Mouse (Mus musculus) spleen, postnatal 10 days (tissue): ENCODE results near the gene Mss51.
A peak's percentile ranks its signal among the peaks of the same experiment; 100 is the strongest.

ENCODE experiments used
- DNase-seq, 2 experiments: peaks; one replicate each; pipeline ENCODE4 v3.0.0; 2021 to 2022; ENCODE audit warnings: low spot score in 2 of 2

The Mss51 gene

DNA sequence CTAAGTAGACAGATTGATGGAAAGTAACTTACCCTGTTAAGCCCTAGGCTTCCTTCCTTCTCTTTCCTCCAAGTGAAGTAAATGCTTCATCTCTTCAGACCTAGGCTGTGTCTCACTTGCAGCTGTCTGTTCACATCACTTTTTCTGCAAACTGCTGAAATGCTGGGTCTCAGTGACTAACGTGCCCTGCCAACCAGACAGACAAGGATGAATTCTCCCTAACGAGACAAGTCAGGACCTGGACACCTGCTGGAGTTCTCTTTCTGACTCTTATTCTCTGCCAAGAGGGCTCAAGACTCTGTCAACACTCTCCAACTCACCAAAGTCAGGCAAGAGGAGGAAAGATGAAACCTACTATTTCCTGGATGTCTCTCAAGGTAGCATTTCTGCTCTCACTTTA lies at the start of gene Mss51:
Gene Mss51, minus strand, starts transcription at position 299 of the 400 bp plus-strand sequence.
- DNase-seq = no peak

DNA sequence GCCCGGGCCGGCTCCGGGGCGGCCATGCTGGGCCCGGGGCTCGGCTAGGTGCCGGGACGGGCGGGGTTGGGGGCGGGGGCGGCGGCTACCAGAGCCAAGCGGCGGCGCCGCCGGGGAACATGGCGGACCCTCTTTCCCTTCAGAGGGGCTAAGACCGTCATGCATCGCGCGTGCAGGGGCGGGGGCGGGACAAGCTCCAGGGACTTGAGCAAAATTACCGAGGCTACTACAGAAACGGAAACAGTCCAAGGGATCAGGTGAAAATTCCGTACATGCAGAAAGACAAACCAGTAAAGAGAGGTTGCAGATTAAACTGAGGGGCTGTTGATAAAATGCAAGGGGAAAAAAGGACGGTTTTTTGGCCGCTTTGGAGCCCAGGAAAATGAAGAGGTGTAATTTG lies 49.7 kb upstream of the Mss51 start, which contains the start of gene Ppp3cb:
Gene Ppp3cb, minus strand, starts transcription at position 159 of the 400 bp plus-strand sequence.
- peak in 1 of 2 experiments; percentile 86 for DNase-seq

DNA sequence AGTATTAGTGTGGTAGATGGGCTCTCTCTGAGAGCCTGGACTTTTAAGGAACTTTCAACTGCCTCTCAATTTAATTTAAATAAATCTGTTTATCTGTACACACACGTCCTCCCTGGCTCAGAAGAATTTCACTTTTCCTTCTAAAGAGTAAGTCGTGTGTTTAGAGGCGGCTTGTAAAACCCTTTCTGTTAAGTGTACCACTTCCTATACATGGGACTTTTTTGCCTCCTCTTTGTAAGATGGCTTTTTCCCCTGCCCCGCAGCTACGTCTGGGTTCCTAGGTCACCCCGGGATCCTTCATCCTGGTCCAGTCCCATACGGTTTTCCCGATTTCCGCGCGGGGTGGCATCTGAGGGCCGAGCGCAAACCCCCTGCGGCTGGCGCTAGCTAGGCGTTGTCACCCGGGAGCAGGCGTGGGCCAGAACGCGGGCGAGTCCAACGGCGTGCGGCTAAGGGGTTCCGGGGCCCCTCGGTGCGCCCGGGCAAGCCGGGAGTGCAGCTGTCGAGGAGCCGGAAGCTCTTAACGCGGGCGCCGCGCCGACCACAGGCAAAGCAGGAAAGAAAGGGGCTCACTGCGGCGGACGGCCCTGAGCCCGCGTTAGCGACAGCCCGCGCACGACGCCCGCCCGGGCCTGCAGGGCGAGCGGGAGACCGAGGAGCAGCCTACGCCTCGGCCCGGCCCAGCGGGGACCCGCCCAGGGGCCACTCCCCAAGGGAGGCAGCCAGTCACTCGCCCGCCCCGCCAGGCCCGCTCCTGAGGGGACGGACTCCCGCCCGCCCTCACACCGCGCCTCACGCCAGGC lies 49.0 kb upstream of the Mss51 start:
- DNase-seq = peak; percentile 92 to 93

DNA sequence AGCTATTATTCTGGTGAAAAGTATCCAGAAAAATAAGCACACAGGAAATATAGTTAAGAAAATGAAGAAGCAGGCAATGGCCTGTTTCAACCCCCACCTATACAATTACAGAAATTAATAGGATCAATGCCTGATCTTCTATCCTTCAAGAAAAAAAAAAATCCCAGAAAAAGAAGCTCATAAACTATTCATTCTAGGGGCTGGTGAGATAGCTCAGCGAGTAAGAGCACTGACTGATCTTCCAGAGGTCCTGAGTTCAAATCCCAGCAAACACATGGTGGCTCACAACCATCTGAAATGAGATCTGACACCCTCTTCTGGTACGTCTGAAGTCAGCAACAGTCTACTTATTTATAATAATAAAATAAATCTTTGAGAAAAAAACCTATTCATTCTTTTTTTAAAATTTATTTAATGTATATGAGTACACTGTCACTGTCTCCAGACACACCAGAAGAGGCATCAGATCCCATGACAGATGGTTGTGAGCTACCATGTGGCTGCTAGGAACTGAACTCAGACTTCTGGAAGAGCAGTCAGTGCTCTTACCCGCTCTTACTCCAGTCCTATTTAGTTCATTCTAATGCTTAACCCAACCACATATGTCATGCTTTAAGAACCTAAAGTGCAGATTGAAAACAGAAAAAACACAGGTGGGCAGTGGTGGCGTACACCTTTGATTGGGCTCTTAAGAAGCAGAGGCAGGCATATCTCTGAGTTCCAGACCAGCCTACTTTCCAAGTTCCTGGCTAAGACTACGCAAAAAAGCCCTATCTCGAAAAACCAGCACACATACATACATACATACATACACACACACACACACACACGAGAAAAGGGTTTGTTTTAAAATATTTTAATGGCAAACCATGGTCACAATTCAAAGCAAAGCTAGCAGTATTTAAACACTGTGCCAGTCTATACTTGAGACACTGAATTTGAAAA lies 48.0 kb upstream of the Mss51 start:
- DNase-seq = peak; percentile 22 to 43

DNA sequence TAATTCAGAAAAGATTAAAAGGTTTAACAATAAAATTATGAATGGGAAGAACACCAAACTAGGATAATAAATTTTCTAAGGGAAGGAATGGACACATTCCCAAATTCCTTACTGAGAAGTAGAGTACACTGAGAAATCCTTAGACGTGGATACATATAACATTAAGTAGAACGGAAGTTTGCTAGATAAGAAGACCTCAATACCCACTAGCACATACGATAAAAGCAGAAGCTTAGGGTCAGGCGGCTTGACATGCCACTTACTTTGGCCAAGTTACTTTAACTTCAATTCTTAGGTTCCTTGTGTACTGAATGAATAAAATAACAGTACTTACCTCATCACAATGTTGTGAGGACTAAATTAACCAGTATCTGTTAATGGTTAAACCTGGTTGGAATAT lies 32.9 kb upstream of the Mss51 start:
- DNase-seq = no peak

DNA sequence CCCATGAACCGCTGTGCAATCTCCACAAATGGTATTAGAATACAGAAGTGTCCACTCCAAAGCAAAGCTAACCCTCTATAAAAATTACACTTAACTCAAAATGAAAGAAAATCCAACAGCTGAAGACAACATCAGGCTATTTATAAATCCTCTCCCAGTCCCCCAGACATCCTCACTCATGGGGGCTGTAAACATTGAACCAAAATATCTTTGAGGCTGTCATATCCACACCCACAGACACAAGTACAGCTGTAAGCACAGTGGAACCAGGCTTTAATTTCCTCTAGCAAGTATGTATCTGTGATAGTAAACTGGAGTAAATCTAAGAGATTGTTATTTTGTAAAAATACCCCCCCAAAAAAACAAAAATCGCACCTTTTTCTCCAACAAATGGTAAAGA lies 23.5 kb upstream of the Mss51 start:
- DNase-seq = no peak

DNA sequence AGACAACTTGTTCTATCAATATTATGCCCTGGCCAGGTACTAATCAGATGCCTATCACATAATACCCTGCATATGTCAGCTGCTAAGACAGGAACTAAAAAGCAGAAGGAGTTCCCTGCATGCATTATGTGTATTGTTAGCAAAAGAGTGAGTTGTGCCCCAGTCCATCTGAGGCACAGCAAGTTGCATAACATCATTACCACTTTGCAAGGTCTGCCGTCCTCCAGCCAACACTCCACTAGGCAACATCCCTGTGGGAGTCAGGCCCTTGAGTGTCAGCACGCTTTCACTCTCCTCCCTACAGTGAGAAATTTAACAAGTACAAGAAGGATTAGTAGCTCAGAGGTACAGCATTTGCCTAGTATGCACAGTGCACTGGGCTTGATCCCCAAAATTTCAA lies 11.7 kb upstream of the Mss51 start:
- DNase-seq = no peak

DNA sequence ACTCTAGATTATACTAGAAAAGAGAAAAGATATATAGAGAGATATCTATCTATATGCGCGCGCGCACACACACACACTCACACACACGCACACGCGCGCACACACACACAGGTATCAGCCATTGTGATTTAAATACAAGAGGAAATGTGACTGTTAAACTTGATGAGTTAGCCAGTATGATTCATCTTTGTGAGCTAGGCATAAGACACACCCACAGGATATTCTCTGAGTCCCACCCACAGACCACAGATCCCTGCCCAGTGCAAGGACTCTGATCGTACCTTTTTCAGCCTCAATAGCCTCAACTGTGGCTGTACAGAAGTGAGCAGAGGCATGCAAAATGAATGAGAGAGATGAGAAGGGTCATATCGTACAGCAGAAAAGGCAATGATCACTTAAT lies 6.3 kb upstream of the Mss51 start:
- DNase-seq = no peak

DNA sequence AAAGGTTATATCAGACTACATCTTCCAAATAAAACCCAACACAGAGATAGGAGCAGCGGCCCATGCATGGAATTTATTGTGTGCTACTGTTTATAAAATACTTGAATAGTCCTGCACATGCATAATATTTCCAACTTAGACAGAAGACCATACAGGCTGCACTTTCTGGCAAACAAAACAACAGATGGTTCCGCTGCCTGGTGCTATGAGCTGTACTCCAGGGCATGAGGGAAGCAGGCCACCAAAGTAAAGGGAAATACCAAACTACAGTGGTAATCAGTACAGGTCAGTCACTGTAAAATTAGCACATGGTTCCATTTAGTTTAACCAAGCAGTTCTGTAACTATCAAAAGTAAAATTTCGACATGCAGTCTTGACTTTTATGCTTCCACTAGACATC lies 3.3 kb upstream of the Mss51 start:
- no peak for DNase-seq

DNA sequence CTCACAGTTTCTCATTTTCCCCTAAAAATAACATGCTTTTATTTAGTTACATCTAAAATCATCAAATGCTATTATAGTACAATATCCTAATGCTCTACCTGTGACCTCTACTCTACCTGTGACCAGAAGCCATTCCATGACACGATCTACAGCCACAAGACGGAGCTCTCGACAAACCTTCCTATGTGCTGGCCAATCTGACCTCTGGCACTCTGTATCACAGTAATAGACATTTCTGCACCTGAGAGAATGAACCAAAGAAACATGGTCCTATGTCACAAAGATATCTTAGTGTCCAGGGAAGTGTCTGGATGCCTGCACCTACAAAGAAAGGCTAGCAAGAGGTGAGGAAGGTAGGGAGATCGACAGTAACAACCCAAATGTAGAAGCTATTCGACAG lies 10.7 kb downstream of the Mss51 start:
- DNase-seq = no peak

DNA sequence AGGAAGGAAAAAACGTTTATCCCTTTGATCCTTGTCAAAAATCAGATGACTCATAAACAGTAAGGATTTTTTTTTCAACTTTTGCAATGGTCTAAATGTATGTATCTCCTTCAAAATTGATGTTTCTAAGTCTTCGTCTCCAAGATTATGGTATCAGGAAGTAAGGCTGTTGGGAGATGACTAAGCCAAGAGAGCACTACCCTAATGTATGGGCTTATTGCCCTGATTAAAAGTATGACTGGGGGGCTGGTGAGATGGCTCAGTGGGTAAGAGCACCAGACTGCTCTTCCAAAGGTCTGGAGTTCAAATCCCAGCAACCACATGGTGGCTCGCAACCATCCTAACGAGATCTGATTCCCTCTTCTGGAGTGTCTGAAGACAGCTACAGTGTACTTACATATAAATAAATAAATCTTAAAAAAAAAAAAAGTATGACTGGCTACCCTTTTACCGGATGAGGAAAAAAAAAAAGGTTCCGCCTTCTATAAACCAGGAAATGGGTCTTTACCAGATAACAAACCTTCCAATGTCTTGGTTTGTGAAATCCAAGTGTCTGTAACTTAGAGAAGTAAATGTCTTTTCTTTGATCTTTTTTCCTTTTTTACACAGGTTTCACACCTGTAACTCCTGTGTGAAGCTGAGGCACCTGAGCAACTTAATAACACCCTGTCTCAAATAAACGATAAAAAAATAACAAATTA lies 14.5 kb downstream of the Mss51 start:
- no peak for DNase-seq

DNA sequence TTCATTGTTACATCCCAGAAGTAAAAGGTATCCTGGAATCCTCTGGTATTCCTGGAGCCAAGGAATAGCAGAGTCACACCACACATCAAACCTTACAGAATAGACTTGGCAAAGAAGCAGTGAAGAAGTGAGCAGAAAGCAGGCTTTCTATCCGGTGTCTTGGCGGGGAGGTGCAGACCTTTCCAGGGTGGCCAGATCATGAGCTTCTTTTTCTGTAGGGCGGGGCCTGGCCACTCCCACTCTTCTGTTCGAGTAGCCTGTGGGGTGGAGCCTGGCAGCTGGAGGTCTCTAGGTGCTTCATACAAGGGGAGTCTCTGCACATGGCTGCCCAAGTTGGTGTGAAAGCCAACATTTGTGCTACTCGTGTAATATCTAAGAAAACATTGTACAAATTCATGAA lies 15.5 kb downstream of the Mss51 start:
- peak; percentile 15 to 66 for DNase-seq

DNA sequence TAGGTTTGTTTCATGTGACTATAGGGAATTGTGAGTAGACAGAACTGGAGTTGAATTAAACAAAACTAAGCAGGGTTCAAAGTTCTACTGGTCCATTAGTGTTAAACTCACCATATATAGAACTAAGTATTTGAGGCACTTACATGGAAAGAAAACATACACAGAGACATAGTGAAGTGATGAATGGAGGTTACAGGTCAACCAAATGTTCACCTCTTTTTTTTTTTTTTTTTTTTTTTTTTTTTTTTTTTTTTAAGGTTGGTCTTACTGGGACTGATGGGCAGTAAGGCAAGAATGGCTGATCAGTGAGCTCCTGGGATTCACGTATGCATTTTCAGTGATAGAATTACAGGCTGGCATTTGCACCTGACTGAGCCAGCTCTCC lies 16.5 kb downstream of the Mss51 start:
- no peak for DNase-seq

DNA sequence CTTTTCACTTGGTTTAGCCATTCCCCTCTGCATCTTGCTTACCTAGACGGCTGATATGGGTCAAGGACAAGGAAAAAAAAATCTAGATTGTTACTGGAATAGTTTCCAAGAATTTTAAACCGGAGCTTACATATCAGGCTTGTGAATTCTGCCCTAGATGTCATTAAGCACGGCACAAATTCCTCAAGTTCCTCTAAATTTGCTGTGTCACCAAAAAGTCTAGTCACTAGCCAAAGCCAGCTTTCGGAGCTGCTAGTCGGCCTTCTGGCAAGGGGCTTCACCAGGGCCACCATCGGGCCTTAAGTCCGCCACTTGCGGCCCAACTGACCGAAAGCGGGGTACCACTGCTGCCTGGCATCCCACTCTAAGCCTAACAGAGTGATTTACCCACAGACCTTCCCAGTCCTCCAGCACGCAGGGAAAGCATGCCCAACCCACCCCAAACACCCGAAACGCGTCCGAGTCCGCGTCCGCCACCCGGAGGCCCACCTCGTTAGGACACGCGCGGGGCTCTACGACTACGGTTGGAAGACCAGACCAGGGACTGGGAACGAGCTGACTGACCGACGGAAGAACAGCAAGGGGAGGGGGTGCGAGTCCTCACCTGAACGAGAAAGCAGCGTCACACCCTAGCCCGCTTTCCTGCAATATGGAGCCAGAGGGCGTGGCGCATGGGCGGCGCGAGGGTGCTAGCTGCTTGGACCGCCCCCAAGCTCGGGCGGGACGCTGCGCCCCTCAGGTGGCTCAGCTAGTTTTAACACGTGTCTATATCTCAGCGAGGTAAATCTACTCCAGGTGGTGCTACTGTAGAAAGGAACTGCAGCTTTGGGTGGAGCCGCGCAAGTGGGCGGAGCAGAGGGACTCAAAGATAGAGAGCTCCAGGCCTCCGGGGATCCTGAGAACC lies 17.2 kb downstream of the Mss51 start, which contains the start of gene Anxa7:
Gene Anxa7, minus strand, starts transcription at position 843 of the 904 bp plus-strand sequence.
- peak; percentile 81 to 82 for DNase-seq

DNA sequence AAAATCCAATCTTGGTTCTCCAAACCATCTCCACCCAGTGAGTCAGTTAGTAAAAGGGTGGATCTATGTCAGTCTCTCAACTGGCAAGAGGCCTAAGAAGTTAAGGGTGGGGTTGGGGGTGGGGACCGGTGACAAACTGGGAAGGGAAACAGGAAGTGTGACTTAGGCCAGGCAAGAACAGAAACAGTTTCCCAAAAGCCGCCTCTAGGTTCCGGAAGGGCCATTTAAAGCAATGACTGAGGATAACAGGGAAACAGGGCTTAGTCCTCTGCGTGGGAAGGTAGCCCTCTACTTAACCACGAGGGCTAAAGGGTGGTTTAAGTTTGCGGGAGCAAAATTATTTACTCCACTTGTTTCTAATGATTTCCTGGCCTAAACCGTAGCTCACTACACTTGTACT lies 17.9 kb downstream of the Mss51 start:
- peak; percentile 46 to 47 for DNase-seq

DNA sequence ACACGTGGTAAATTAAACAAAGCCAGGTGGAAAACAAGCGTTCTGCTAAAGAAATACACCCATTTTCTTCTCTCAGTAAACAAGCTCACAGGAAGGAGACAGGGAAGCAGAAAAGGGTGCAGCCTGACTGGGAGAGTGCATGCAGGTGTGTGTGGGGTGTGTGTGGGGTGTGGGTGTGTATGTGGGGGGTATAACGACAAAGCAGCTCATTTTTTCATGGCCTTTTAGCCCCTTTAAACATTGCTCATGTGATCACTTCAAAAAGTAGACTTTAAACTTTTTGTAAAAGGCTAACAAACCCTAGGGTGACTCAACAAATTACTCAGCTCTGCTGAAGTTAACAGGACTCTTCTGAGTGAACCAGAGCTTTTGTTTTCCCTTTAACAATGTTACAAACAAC lies 18.3 kb downstream of the Mss51 start:
- DNase-seq = no peak

DNA sequence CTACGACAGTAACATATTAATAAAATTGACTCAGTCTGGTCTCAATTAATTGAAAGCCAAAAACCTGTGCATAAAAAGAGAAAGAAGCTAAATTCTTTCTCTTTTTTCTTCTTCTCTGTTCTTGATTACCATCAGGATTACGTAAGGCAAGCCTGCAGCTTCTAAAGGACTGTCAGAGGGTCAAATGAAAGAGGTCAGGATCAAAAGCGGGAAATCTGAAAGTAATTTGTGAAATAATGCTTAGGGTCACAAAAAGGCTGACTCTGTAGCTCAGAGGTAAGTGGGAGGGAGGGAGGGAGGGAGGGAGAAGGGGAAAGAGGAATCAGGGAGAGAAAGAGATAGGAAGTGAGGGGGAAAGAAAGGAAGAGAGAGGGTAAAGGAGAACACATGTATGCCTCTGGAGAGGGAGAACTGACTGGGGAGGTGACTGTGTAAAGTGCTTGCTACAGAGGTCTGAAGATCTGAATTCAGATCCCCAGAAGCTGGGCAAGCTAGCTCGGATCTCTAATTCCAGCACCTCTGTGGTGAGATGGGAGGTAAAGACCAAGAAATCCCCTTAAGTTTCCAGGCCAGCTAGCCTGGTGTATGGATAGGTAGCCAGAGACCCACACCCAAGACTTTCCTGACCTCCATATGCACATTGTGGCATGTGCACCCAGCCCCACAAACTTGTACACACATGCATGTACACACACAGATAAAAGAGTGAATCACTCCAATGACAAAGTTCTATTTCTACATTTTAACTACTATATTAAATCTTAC lies 19.3 kb downstream of the Mss51 start:
- no peak for DNase-seq

DNA sequence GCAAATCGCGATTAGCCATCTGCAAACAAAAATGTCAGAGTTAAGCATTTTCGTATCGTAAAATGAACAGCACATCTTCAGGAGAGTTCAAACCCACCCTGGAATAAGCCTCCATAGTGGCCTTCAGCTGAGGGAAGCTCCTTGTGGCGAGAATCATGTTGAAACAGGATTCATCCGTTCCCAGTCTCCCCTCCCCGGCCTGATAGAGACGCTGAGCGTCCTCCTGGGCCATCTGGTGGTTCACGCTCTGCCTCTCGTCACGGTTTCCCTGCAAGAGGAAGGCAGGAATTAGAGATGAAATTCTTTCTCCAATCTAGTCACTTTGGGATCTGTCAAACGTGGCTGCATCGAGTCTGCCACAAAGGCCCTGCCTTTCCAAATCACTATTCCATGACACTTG lies 36.5 kb downstream of the Mss51 start:
- DNase-seq = no peak

DNA sequence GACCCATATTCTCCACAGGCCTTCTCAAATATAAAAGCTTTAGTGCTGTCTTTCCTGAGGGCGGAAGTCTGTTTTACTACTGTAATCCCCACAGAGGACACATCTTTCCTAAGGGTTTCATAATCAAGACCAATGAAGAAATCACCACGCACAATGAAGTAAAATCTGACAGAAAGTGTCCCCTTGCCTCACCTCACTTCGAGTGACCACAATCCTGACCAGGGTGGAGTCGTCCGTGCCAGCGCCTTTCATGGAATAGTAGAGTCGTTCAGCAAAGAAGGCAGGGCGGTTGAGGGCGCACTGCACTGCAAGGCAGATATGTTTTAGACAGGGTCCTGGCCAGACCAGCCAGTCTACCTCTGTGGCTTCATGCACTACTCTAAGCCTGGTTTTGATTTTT lies 38.3 kb downstream of the Mss51 start:
- DNase-seq = no peak

DNA sequence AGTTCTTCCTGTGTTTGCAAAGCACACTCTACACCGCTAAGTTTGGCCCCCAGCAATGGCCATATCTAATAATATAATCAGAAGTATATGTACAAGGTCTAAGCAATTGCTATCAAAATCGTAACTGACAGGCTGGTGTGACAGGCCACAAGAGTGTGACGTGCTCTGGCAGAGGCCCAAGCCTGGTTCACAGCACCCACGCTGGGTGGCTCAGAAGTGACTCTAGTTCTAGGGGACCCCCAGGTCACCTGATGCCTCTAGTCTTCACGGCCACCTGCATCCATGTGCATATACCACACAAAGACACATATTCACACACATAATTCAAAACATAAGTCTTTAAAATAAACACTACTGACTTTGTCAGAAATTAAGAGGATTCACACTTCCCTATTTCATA lies 43.8 kb downstream of the Mss51 start:
- no peak for DNase-seq
